Mouse (Mus musculus): ENCODE measurements at regions not wholly inside any gene's neighbourhood (a gene's known extent, or its start where the extent isn't known, plus 50 kb on each side); places are given as distances from the start of the nearest gene placed in this dataset.
"Not testable (repeated sequence)": the region's sequence is repeated elsewhere in the genome, so short reads cannot be mapped to it uniquely, and the experiment has no call there.

DNA sequence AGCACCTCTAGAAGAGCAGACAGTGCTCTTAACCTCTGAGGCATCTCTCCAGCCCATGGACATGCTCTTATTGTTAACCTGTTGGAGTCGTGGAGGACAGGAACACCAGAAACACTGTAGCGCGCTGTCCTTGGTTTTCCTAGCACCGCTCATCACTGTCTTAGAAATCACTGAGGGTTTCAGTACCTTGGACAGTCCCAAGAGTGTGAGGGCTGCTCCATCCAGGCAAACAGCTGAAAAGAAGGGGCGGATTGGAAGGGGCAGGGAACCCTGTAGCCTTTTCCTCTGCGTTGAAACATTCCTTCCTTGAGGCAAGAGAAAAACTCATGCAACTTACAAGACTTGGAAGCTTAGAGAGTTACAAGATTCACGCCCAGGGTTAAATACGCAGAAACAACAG lies 190.9 kb downstream of the Adgrd1 start:
- Histone ChIP-seq H3K4me1 (replicated peaks; ENCODE audit: control insufficient read depth, insufficient read depth, low read length) (no peaks in the 10 kb centered on the region), H3K9me3 (ENCODE audit: control insufficient read depth, low read length) (no peaks in the 10 kb centered on the region), H3K4me3 (replicated peaks; ENCODE audit: low read length) (no peak overlapping the region), H3K27ac (ENCODE audit: low read length) (no peak overlapping the region), H3K9ac (replicated peaks; ENCODE audit: low read depth, low read length) (no peak overlapping the region), H3K4me2 (ENCODE audit: low read length) (no peak overlapping the region), H3K27me3 (replicated peaks; ENCODE audit: control insufficient read depth, insufficient read depth, low read length) (0 out of 2 replicates have a peak, but pooled peaks cover 3% of the 10 kb centered on the region), H3K36me3 (ENCODE audit: control insufficient read depth, insufficient read depth) (no peaks in the 10 kb centered on the region)
- WGBS, result 18% methylated on average over 8 of the region's 8 CpGs
- ATAC-seq, result no peak

DNA sequence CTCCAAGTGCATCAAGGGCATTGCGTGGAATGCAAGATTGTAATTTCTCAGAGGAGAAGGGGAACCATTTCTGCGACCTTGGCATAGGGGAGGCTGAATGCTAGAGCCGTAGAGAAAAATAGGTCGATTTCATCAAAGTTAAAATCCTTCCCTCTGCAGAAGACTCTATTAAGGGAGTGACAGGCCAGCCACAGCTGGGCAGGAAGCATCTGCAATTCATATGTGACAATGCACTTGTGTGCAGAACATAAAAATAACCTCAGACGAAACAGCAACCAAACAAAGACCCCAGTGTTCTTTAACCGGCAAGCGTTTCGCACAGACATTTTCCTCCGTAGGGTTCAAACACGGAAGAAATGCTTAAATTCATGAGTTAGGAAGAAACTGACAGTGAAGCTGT lies 196.3 kb downstream of the Adgrd1 start:
- H3K4me2 ChIP-seq (ENCODE audit: low read length); H3K9ac ChIP-seq (replicated peaks; ENCODE audit: low read depth, low read length); H3K4me1 ChIP-seq (replicated peaks; ENCODE audit: control insufficient read depth, insufficient read depth, low read length); H3K9me3 ChIP-seq (ENCODE audit: control insufficient read depth, low read length); H3K4me3 ChIP-seq (replicated peaks; ENCODE audit: low read length); H3K27me3 ChIP-seq (replicated peaks; ENCODE audit: control insufficient read depth, insufficient read depth, low read length); H3K36me3 ChIP-seq (ENCODE audit: control insufficient read depth, insufficient read depth); ATAC-seq; H3K27ac ChIP-seq (ENCODE audit: low read length): not testable (repeated sequence)
- WGBS, result 62% methylated on average over 10 of the region's 10 CpGs

DNA sequence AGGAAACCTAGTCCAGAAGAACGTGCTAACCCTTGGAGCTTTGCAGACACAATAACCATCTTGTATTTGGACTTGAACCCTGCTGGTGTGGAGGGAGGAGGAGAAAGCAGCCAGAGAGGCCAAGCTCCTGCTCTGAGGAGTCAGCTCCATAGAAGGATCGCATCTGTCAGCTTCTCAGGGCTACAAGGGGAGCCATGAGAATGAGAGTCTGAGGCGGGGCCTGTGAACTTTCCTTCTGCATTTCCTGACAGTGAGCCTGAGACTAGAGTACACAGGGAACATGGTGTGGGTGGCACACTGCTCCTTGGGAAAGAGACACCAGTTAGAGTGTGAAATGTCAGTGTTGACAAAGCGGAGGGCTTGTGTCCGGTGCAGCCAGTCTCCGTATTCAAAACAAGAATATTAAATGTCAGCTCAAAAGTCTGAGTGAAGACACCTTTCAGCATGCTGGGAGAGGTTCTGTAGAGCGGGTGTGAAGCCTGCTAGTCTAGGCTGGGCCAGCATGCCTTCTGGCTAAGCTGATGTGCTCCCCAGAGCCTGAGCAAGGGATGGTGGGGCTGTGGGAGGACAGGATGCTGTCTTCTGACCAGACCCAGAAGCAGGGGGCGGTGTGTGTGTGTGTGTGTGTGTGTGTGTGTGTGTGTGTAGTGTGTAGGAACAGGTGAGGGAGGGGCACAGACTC lies 198.5 kb downstream of the Adgrd1 start:
- H3K4me1 ChIP-seq (replicated peaks; ENCODE audit: control insufficient read depth, insufficient read depth, low read length), result peaks cover 15% of the 10 kb centered on the region
- ATAC-seq; H3K27ac ChIP-seq (ENCODE audit: low read length); H3K9ac ChIP-seq (replicated peaks; ENCODE audit: low read depth, low read length); H3K27me3 ChIP-seq (replicated peaks; ENCODE audit: control insufficient read depth, insufficient read depth, low read length); H3K36me3 ChIP-seq (ENCODE audit: control insufficient read depth, insufficient read depth); H3K4me2 ChIP-seq (ENCODE audit: low read length); H3K4me3 ChIP-seq (replicated peaks; ENCODE audit: low read length); H3K9me3 ChIP-seq (ENCODE audit: control insufficient read depth, low read length): not testable (repeated sequence)
- 80% methylated on average over 8 of the region's 8 CpGs for WGBS

DNA sequence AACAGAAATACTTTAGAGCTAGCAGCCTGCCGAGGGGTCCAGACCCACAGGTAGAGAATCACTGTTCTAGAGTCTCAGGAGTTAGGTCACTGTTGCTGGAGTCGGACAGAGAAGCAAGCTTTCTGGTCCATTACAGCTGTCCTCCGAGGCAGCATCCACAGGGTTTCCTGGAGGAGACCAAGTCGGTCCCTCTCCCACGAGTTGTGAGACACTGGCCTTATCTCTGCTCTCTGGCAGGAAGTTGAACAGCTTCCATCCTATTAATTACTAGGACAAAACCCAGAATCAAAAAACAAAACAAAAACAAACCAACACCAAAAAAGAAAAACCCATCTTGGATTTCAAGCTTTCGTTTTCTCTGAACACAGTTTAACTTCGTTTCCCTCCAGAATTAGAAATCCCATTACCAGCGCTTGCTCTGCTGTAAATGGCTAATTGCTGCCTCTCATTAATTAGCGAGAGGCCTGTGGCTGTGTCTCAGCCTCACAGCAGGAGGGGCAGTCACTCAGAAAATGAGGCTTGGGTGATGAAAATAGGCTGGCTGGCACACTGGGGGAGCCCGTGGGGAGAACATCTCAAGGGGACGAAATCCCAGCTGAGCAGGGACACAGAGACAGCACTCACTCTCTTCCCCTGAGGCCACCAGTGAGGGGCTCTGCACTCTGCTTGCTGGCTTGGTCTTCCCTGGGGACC lies 201.3 kb downstream of the Adgrd1 start:
- 13% methylated on average over 11 of the region's 11 CpGs for WGBS
- no peak overlapping the region for H3K4me2 ChIP-seq (ENCODE audit: low read length)

DNA sequence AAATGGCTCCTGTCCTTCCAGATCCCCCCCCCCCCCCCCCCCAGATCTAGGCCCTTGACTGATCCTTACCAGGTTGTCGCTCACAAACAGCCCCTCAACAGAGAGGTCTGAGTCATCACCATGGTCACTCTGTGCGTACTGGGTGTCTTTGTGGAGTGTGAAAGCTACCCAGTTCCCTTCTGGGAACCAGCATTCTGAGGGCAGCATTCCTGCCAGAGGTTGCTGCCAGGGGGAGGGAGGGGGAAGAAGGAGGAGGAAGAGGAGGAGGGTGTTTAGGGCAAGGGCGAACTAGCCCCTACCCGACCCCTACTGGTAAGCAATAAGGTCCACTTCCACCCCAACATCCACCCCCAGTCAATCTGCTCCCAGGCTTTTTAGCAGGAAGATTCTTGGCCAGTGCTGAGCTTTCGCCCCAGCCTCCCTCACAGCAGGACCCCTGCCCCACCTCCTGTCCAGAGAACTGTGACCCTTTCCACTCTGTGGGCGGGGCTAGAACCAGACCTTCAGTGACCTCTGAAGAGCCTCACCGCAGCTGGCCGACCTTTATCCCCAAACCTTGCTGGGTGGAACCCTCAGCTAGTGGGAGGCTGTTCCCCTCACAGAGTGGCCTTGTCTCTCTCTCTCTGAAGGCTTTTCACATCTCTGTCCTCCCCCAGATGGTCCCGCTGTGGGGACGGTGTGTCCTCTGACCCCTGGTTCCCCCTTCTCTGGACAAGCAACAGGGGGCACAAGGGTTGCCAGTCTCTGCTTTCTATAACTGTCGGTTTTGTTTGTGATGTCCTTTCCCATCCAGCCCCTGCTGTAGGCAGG lies 202.2 kb upstream of the Sfswap start:
- H3K36me3 ChIP-seq (ENCODE audit: control insufficient read depth, insufficient read depth), result no peaks in the 10 kb centered on the region
- WGBS, result 10% methylated on average over 11 of the region's 11 CpGs
- H3K4me1 ChIP-seq (replicated peaks; ENCODE audit: control insufficient read depth, insufficient read depth, low read length), result peaks cover 15% of the 10 kb centered on the region
- H3K27ac ChIP-seq (ENCODE audit: low read length), result no peak overlapping the region
- H3K4me2 ChIP-seq (ENCODE audit: low read length), result no peak overlapping the region
- H3K9me3 ChIP-seq (ENCODE audit: control insufficient read depth, low read length), result no peaks in the 10 kb centered on the region
- no peak for ATAC-seq
- H3K27me3 ChIP-seq (replicated peaks; ENCODE audit: control insufficient read depth, insufficient read depth, low read length), result no peaks in the 10 kb centered on the region; the same call in 1 of the 2 replicates
- no peak overlapping the region for H3K9ac ChIP-seq (replicated peaks; ENCODE audit: low read depth, low read length)
- H3K4me3 ChIP-seq (replicated peaks; ENCODE audit: low read length), result no peak overlapping the region

More for the DNA sequence above, 201.3 kb downstream of the Adgrd1 start:
- Histone ChIP-seq H3K9ac (replicated peaks; ENCODE audit: low read depth, low read length) (no peak overlapping the region), H3K36me3 (ENCODE audit: control insufficient read depth, insufficient read depth) (no peaks in the 10 kb centered on the region), H3K4me1 (replicated peaks; ENCODE audit: control insufficient read depth, insufficient read depth, low read length) (peaks cover 15% of the 10 kb centered on the region), H3K27ac (ENCODE audit: low read length) (no peak overlapping the region), H3K9me3 (ENCODE audit: control insufficient read depth, low read length) (no peaks in the 10 kb centered on the region), H3K27me3 (replicated peaks; ENCODE audit: control insufficient read depth, insufficient read depth, low read length) (peaks cover 3% of the 10 kb centered on the region; the same call in 1 of the 2 replicates), H3K4me3 (replicated peaks; ENCODE audit: low read length) (no peak overlapping the region)
- ATAC-seq, result peak; percentile 79

DNA sequence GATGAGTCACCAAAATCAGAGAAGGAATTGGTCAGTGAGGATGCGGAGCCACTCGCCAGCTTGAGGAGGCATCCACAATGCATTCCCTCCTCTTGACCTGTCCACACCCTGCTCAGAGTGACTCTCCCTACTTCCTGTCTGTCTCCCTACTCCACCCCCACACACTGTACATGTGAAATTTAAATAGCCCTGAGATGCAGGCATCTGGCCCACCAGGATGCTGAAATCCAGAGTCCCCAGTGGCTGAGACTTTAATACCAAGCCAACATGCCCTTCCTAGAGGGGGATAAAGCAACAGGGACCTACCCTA lies 201.6 kb upstream of the Sfswap start:
- Histone ChIP-seq H3K9ac (replicated peaks; ENCODE audit: low read depth, low read length) (no peak overlapping the region), H3K9me3 (ENCODE audit: control insufficient read depth, low read length) (no peaks in the 10 kb centered on the region), H3K4me2 (ENCODE audit: low read length) (no peak overlapping the region), H3K36me3 (ENCODE audit: control insufficient read depth, insufficient read depth) (no peaks in the 10 kb centered on the region), H3K4me1 (replicated peaks; ENCODE audit: control insufficient read depth, insufficient read depth, low read length) (peaks cover 15% of the 10 kb centered on the region), H3K27me3 (replicated peaks; ENCODE audit: control insufficient read depth, insufficient read depth, low read length) (no peaks in the 10 kb centered on the region; the same call in 1 of the 2 replicates), H3K4me3 (replicated peaks; ENCODE audit: low read length) (no peak overlapping the region), H3K27ac (ENCODE audit: low read length) (no peak overlapping the region)
- ATAC-seq, result no peak
- 23% methylated on average over 2 of the region's 2 CpGs for WGBS

DNA sequence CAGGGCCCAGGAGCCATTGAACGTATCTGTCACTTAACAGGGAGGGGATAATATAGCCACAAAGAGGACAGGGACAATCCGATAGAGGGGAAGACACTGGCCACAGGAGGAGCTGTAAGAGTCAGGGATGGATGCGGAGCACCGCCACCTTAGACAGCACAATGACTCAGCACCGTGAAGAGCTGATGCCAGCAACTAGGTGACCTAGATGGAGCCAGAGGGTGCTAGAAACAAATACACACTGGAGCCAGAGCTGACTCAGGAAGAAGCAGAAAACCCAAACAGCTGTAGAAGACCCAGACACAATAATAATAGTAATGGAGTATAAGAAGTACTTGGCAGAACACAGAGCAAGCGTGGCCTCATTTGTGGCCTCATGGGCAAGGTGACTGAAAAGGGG lies 200.6 kb upstream of the Sfswap start:
- no peak overlapping the region for H3K9ac ChIP-seq (replicated peaks; ENCODE audit: low read depth, low read length)
- no peak overlapping the region for H3K27ac ChIP-seq (ENCODE audit: low read length)
- 88% methylated on average over 6 of the region's 6 CpGs for WGBS
- no peaks in the 10 kb centered on the region; the same call in 1 of the 2 replicates for H3K27me3 ChIP-seq (replicated peaks; ENCODE audit: control insufficient read depth, insufficient read depth, low read length)
- H3K4me1 ChIP-seq (replicated peaks; ENCODE audit: control insufficient read depth, insufficient read depth, low read length), result peaks cover 15% of the 10 kb centered on the region
- H3K36me3 ChIP-seq (ENCODE audit: control insufficient read depth, insufficient read depth), result no peaks in the 10 kb centered on the region
- ATAC-seq, result no peak
- no peak overlapping the region for H3K4me3 ChIP-seq (replicated peaks; ENCODE audit: low read length)
- H3K4me2 ChIP-seq (ENCODE audit: low read length), result no peak overlapping the region
- H3K9me3 ChIP-seq (ENCODE audit: control insufficient read depth, low read length), result no peaks in the 10 kb centered on the region

DNA sequence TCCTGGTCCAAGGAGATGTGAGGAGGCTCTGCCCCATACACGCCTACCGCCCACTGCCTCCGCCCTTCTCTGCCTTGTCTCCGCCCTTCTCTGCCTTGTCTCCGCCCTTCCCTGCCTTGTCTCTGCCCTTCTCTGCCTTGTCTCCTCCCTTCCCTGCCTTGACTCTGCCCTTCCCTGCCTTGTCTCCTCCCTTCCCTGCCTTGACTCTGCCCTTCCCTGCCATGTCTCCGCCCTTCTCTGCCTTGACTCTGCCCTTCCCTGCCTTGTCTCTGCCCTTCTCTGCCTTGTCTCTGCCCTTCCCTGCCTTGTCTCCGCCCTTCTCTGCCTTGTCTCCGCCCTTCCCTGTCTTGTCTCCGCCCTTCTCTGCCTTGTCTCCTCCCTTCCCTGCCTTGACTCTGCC lies 185.4 kb upstream of the Sfswap start:
- WGBS, result 67% methylated on average over 9 of the region's 9 CpGs

DNA sequence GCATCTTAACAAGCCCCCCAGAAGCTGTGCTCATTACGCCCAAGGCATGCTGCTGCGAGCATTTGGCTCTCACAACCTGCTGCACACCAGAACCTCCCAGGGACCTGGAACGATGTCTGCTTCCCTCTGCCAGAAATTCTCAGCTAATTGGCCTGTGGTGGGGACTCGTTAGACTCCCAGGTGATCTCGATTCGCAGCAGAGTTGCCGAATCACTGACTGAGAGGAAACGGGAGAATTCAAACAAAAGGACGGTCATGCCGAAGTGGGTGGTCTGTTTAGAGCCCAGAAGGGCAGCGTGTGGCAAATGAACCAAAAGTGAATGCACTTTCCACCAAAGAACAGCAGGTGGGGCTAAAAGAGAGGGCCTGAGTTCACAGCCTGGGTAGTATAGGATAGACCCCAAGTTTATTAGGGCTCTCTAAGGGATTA lies 169.9 kb upstream of the Sfswap start:
- H3K4me2 ChIP-seq (ENCODE audit: low read length), result peak overlapping the region; percentile 11; the same call in 1 of the 2 replicates
- no peaks in the 10 kb centered on the region for H3K27me3 ChIP-seq (replicated peaks; ENCODE audit: control insufficient read depth, insufficient read depth, low read length)
- peaks cover 4% of the 10 kb centered on the region; the same call in 1 of the 2 replicates for H3K9me3 ChIP-seq (ENCODE audit: control insufficient read depth, low read length)
- no peak overlapping the region for H3K9ac ChIP-seq (replicated peaks; ENCODE audit: low read depth, low read length)
- 8% methylated on average over 11 of the region's 11 CpGs for WGBS
- H3K36me3 ChIP-seq (ENCODE audit: control insufficient read depth, insufficient read depth), result no peaks in the 10 kb centered on the region
- peak; percentile 50; the same call in 1 of the 2 replicates for ATAC-seq
- H3K4me1 ChIP-seq (replicated peaks; ENCODE audit: control insufficient read depth, insufficient read depth, low read length), result peaks cover 9% of the 10 kb centered on the region; the same call in 1 of the 2 replicates
- H3K27ac ChIP-seq (ENCODE audit: low read length), result no peak overlapping the region
- no peak overlapping the region for H3K4me3 ChIP-seq (replicated peaks; ENCODE audit: low read length)

More for the DNA sequence above, 185.4 kb upstream of the Sfswap start:
- H3K4me3 ChIP-seq (replicated peaks; ENCODE audit: low read length), result no peak overlapping the region
- H3K9ac ChIP-seq (replicated peaks; ENCODE audit: low read depth, low read length), result no peak overlapping the region
- H3K36me3 ChIP-seq (ENCODE audit: control insufficient read depth, insufficient read depth), result no peaks in the 10 kb centered on the region
- H3K4me1 ChIP-seq (replicated peaks; ENCODE audit: control insufficient read depth, insufficient read depth, low read length), result no peaks in the 10 kb centered on the region
- H3K4me2 ChIP-seq (ENCODE audit: low read length), result no peak overlapping the region
- H3K27ac ChIP-seq (ENCODE audit: low read length), result no peak overlapping the region
- no peaks in the 10 kb centered on the region for H3K9me3 ChIP-seq (ENCODE audit: control insufficient read depth, low read length)
- ATAC-seq, result no peak
- no peaks in the 10 kb centered on the region for H3K27me3 ChIP-seq (replicated peaks; ENCODE audit: control insufficient read depth, insufficient read depth, low read length)

Measured in forebrain, embryonic 16.5 days (tissue).